Mouse (Mus musculus) embryonic facial prominence, embryonic 11.5 days (tissue): ENCODE results near the gene Otop3. TPM values are rescaled to one million over a fixed set of nuclear protein-coding genes. Genes with fewer than 3 reads are reported as not detected.

Source experiments
- ATAC-seq: fragments of 200-750 bp; cut with Nextera tagmentation; replicated peaks from 2 replicates; pipeline ENCODE4 v1.8.0; 2017; ENCODE audit warnings: low read depth; ENCODE audit not compliant: insufficient number of reproducible peaks, low FRiP score, low TSS enrichment
- DNase-seq: peaks from one replicate; pipeline ENCODE4 v3.0.0-alpha.2; 2015; ENCODE audit warnings: low spot score
- H3K27ac ChIP-seq: fragments of 300-500 bp; sonication (generic); replicated peaks from 2 replicates; pipeline ENCODE4 v1.5.1; 2014; ENCODE audit warnings: mild to moderate bottlenecking, low read depth, low read length, control low read depth
- H3K27me3 ChIP-seq: fragments of 300-500 bp; sonication (generic); 2 replicates; pipeline ENCODE4 v1.6.1; 2014; ENCODE audit warnings: mild to moderate bottlenecking, low read length, moderate library complexity, mixed read lengths; ENCODE audit not compliant: control insufficient read depth, insufficient read depth
- H3K36me3 ChIP-seq: fragments of 300-500 bp; sonication (generic); replicated peaks from 2 replicates; pipeline ENCODE4 v1.6.1; 2014; ENCODE audit warnings: low read depth, mild to moderate bottlenecking, low read length, moderate library complexity, mixed read lengths; ENCODE audit not compliant: control insufficient read depth, insufficient read depth
- H3K4me1 ChIP-seq: fragments of 300-500 bp; sonication (generic); 2 replicates; pipeline ENCODE4 v1.6.1; 2014; ENCODE audit warnings: low read length, mixed read lengths; ENCODE audit not compliant: control insufficient read depth, insufficient read depth
- H3K4me2 ChIP-seq: fragments of 300-500 bp; sonication (generic); 2 replicates; pipeline ENCODE4 v1.6.1; 2014; ENCODE audit warnings: low read depth, mild to moderate bottlenecking, control low read depth, low read length, moderate library complexity
- H3K4me3 ChIP-seq: fragments of 300-500 bp; sonication (generic); 2 replicates; pipeline ENCODE4 v1.5.1; 2014; ENCODE audit warnings: low read depth, low read length, control low read depth
- H3K9ac ChIP-seq: fragments of 300-500 bp; sonication (generic); replicated peaks from 2 replicates; pipeline ENCODE4 v1.6.1; 2014; ENCODE audit warnings: mild to moderate bottlenecking, control low read depth, low read length
- H3K9me3 ChIP-seq: fragments of 300-500 bp; sonication (generic); replicated peaks from 2 replicates; pipeline ENCODE4 v1.6.1; 2016; ENCODE audit warnings: mild to moderate bottlenecking, low read length, inconsistent platforms, mixed read lengths; ENCODE audit not compliant: control insufficient read depth
- WGBS: fragments of 180-500 bp; shearing (Covaris S2); extraction: QIAGEN DNeasy Blood & Tissue Kit; methylation state at CpG from one replicate; pipeline ENCODE4 v1.1.7; 2014; 5-methylcytosine and 5-hydroxymethylcytosine counted together
- polyA plus RNA-seq: library from polyadenylated mRNA; unstranded; fragments of >200 nt; fragmentation: Nextera tagmentation; extraction: Ambion mirVana; gene quantifications from 2 replicates; pipeline ENCODE4 v1.2.1, GENCODE M21; 2014

The Otop3 gene
- polyA plus RNA-seq = not detected in 2 replicates

DNA sequence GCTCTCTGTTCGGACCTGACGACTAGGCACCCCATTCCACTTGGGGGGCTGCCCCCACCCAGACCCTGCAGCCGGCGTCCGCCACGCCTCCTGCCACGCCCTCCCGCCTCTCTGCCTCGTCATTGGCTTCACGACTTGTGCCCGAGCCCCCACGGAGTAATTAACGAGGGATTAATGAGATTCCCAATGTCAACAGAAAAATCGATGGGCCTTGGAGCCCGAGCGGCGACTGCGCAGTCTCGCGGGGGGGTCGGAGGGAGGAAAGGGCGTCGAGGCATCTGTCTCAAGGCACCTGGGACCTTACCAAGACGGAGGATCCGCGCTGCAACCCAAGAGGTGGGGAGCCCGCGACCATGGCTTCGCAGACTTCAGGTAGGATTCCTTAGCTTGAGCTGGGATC lies at the start of gene Otop3:
Otop3 (plus strand) TSS at position 201 of the 400 bp plus-strand sequence.
- Histone ChIP-seq H3K4me1 (no peaks in the 10 kb centered on the region), H3K27ac (no peak within 1 kb of the TSS), H3K9me3 (no peaks in the 10 kb centered on the region), H3K4me2 (peak within 1 kb of the TSS; percentile 30; the same call in 1 of the 2 replicates), H3K36me3 (no peaks in the 10 kb centered on the region), H3K4me3 (no peak within 1 kb of the TSS), H3K27me3 (peaks cover 26% of the 10 kb centered on the region), H3K9ac (no peak within 1 kb of the TSS)
- ATAC-seq (no peak), DNase-seq (no peak)
- WGBS = 5% methylated on average over 29 of the region's 29 CpGs

DNA sequence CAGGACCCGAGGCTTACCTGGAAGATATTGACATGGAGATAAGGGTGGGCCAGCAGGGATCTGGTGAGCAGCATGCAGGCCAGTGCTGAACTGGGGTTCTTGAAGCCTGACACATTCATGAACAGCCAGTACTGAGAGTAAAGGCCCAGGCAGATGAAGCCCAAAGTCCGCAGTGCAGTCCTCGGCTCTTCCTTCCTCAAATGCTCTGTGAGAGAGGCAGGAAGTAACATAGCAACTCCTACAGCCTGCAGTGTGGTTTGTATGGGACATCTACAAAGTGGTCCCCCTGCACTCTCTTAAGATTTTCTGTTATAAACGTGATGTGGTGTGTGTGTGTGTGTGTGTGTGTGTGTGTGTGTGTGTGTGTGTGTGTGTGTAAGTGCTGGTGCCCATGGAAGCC lies 49.2 kb upstream of the Otop3 start:
- 73% methylated on average over 4 of the region's 4 CpGs for WGBS
- Histone ChIP-seq H3K27ac (no peak overlapping the region), H3K4me3 (no peak overlapping the region), H3K4me2 (no peak overlapping the region), H3K36me3 (no peaks in the 10 kb centered on the region), H3K9me3 (no peaks in the 10 kb centered on the region), H3K9ac (no peak overlapping the region), H3K4me1 (no peaks in the 10 kb centered on the region), H3K27me3 (no peaks in the 10 kb centered on the region)
- ATAC-seq (no peak), DNase-seq (no peak)

DNA sequence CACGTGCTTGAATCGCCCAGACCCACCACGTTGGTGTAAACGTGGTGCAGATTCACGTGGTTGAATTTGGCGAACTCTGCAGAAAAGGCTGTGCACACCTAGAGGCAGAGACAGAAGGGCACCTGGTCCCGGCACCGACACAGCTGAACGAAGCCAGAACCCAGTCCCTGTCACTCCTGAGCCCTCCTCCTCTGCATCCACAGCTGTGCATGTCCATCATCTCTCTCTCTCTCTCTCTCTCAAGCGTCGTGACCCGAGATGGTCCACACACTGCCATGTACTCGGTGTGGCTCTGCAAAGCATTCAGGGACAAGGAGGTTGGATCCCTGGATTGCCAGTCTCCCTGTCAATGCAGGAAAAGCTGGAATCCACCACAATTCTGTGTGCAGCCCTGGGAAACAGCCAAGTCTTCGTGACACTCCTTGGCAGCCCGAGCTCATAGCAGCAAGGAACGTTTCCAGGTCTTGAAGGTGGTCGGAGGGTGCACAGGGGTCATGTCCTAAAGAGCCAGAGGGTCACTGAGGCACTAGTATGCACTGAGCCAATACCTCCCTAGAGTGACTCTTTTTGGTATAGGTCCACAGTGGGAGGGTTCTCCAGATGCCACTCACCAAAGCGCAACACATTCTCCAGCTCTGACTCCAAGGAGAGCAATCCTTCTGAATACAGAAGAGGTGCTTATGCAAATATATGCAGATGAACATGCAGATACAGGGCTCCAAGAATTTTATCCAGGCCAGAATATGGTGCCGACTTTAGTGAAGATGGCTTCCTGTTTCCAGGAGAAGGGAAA lies 48.1 kb upstream of the Otop3 start:
- Histone ChIP-seq H3K27me3 (no peaks in the 10 kb centered on the region), H3K9ac (no peak overlapping the region), H3K4me3 (no peak overlapping the region), H3K4me2 (no peak overlapping the region), H3K27ac (no peak overlapping the region), H3K36me3 (no peaks in the 10 kb centered on the region), H3K9me3 (no peaks in the 10 kb centered on the region), H3K4me1 (no peaks in the 10 kb centered on the region)
- ATAC-seq = no peak
- no peak for DNase-seq
- WGBS = 75% methylated on average over 19 of the region's 19 CpGs

DNA sequence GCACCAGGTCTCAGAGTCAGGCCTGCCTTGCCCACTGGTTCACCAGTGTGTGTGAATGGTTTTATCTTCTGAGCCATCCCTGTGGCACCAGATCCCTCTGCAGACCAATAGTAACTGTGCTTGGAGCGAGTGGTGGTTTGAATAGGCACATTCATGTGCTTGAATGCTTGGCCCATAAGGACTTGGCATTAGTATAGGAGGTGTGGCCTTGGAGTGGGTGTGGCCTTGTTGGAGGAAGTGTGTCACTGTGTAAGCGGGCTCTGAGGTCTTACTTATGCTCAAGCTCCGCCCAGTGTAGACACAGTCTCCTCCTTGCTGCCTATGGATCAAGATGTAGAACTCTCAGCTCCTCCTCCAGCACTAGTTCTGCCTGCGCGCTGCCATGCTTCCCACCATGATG lies 47.1 kb upstream of the Otop3 start:
- H3K9ac ChIP-seq = no peak overlapping the region
- H3K4me2 ChIP-seq = no peak overlapping the region
- 78% methylated on average over 5 of the region's 5 CpGs for WGBS
- no peak overlapping the region for H3K4me3 ChIP-seq
- no peak overlapping the region for H3K27ac ChIP-seq
- no peaks in the 10 kb centered on the region for H3K36me3 ChIP-seq
- no peaks in the 10 kb centered on the region for H3K27me3 ChIP-seq
- DNase-seq (no peak), ATAC-seq (no peak)
- H3K9me3 ChIP-seq = no peaks in the 10 kb centered on the region
- H3K4me1 ChIP-seq = no peaks in the 10 kb centered on the region

DNA sequence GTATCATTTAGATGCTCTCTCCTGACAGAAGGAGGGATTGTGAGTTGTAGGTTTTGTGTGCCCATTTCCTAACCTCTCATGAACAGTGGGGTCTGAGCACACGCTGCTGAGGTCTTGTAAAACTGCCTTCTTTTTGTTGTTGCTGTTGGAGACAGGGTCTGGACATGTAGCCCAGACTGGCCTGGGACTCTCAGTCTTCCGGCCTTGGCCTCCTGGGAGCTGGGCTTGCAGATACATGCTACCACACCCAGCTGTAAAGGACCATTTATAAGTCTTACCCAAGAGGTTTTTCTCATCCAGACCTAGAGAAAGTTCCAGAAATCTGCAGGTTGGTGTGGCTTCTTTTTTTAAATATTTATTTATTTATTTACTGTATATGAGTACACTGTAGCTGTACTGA lies 46.2 kb upstream of the Otop3 start:
- no peak for ATAC-seq
- H3K4me3 ChIP-seq = no peak overlapping the region
- no peaks in the 10 kb centered on the region for H3K9me3 ChIP-seq
- no peaks in the 10 kb centered on the region for H3K27me3 ChIP-seq
- WGBS = 86% methylated on average over 2 of the region's 2 CpGs
- H3K36me3 ChIP-seq = no peaks in the 10 kb centered on the region
- no peak overlapping the region for H3K9ac ChIP-seq
- no peaks in the 10 kb centered on the region for H3K4me1 ChIP-seq
- H3K27ac ChIP-seq = no peak overlapping the region
- H3K4me2 ChIP-seq = no peak overlapping the region
- no peak for DNase-seq

DNA sequence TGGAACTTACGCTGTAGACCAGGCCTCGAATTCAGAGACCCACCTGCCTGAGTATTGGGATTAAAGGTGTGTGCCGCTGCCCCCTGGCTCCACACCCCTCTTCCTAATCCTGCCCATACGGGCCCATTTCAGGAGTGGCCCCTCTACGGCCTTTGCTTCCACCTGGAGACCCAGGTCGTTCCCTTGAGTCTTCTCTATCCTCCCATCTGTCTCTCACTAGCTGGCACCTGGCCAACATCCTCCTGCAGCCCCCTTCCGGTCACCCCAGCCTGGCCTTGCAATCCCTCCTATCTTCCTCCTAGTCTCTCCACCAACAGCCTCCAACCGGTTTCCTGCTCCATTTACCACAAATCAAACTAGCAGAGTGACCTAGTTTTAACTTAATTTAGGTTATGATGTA lies 44.6 kb upstream of the Otop3 start:
- ATAC-seq (no peak), DNase-seq (no peak)
- H3K27ac ChIP-seq = no peak overlapping the region
- H3K36me3 ChIP-seq = no peaks in the 10 kb centered on the region
- H3K9me3 ChIP-seq = no peaks in the 10 kb centered on the region
- no peaks in the 10 kb centered on the region for H3K27me3 ChIP-seq
- WGBS = 84% methylated on average over 8 of the region's 8 CpGs
- H3K4me3 ChIP-seq = no peak overlapping the region
- H3K4me1 ChIP-seq = no peaks in the 10 kb centered on the region
- H3K9ac ChIP-seq = no peak overlapping the region
- no peak overlapping the region for H3K4me2 ChIP-seq

DNA sequence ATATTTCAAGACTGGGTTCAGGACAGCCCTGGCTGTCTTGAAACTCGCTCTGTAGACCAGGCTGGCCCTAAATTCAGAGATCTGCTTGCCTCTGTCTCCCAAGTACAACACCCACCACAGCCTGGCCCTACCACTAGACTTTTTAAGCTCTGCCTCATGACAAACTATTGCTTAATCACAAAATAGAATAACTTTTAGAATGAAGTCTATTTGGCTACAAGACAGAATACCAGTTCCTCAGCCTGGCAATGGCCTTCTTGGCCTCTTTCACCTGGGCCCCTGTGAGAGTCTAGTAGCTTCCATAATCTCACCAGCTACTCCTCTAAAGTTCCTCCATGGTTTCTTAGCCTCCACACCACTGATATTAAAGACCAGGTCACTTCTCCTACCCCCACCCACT lies 44.2 kb upstream of the Otop3 start:
- 85% methylated on average over 1 of the region's 1 CpGs for WGBS

DNA sequence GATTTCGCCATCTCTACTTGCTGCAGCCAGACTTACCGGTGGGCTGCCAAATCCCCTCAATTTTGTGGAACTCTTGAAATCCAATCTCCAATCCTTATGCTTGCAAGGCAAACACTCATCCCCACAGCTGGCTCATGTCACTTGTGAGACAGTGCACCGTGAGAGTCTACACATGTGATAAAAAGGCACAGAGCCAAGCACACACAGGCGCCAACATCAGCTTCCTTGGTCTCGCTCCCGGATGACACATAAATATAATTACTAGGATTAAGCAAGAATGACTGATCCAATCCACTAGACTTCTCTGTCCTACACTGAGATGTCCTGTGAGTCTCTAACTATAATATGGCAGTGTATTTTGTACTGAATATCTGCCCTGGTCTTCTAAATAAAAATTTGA lies 43.6 kb upstream of the Otop3 start:
- no peaks in the 10 kb centered on the region for H3K27me3 ChIP-seq
- DNase-seq (no peak), ATAC-seq (no peak)
- no peak overlapping the region for H3K9ac ChIP-seq
- H3K36me3 ChIP-seq = no peaks in the 10 kb centered on the region
- WGBS = 88% methylated on average over 6 of the region's 6 CpGs
- H3K4me3 ChIP-seq = no peak overlapping the region
- no peaks in the 10 kb centered on the region for H3K9me3 ChIP-seq
- H3K4me1 ChIP-seq = no peaks in the 10 kb centered on the region
- H3K27ac ChIP-seq = no peak overlapping the region
- H3K4me2 ChIP-seq = no peak overlapping the region

More for the DNA sequence above, 44.2 kb upstream of the Otop3 start:
- H3K36me3 ChIP-seq = no peaks in the 10 kb centered on the region
- no peak for DNase-seq
- no peak overlapping the region for H3K4me2 ChIP-seq
- no peak overlapping the region for H3K9ac ChIP-seq
- H3K4me1 ChIP-seq = no peaks in the 10 kb centered on the region
- ATAC-seq = no peak
- no peaks in the 10 kb centered on the region for H3K27me3 ChIP-seq
- H3K9me3 ChIP-seq = no peaks in the 10 kb centered on the region
- H3K4me3 ChIP-seq = no peak overlapping the region
- H3K27ac ChIP-seq = no peak overlapping the region
